Mouse (Mus musculus) c-Kit-positive CD71-negative TER-119-negative erythroid progenitor cells, embryonic 14.5 days (primary cell): ENCODE data around the gene Tcap.
A peak's percentile ranks its signal among the peaks of the same experiment; 100 is the strongest.

Experiments
- DNase-seq: peaks from one replicate; pipeline ENCODE4 v3.0.0-alpha.2; 2013; ENCODE audit warnings: low read depth

Tcap gene

GRCm38 (mm10) chr11:98355732-98356299 lies 27.8 kb upstream of the Tcap start:
- DNase-seq: peak; percentile 80

- no peak for DNase-seq
Measured at GRCm38 (mm10) chr11:98356625-98357394, 26.8 kb upstream of the Tcap start.

DNA sequence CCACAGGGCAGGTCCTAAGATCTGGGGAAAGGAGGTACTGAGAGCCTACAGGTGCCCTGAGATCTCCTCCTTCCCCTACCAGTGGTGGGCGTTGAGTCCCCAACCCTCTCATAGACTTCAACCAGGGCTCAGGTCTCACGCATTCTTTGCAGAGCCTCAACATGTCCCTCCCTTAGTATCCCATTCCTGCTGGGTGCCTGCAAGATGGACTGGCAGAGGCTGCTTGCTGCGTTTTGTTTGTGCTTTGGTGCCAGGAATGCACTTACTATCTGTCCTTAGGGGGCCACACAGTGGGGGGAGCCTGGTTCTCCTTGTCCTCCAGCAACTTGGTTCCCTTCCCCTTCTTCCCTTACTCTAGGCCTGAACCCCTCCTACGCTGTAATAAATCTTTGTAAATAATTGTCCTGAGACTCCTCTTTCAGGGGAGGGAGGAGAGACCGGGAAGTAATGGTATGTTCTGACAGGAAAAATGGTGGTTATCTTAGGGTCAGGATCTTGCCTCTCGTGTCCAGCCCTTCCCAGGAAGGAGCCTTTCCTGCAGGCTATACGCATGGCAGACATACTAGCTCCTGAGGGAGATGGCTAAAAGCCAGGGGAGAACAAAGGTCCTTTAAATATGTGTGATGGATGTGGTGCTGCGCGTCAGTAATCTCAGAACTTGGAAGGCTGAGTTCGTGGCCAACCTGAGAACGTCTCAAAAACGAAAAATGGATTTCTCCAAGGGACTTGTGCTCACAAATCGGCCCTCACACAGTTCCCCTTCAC lies 26.0 kb upstream of the Tcap start:
- no peak for DNase-seq

DNA sequence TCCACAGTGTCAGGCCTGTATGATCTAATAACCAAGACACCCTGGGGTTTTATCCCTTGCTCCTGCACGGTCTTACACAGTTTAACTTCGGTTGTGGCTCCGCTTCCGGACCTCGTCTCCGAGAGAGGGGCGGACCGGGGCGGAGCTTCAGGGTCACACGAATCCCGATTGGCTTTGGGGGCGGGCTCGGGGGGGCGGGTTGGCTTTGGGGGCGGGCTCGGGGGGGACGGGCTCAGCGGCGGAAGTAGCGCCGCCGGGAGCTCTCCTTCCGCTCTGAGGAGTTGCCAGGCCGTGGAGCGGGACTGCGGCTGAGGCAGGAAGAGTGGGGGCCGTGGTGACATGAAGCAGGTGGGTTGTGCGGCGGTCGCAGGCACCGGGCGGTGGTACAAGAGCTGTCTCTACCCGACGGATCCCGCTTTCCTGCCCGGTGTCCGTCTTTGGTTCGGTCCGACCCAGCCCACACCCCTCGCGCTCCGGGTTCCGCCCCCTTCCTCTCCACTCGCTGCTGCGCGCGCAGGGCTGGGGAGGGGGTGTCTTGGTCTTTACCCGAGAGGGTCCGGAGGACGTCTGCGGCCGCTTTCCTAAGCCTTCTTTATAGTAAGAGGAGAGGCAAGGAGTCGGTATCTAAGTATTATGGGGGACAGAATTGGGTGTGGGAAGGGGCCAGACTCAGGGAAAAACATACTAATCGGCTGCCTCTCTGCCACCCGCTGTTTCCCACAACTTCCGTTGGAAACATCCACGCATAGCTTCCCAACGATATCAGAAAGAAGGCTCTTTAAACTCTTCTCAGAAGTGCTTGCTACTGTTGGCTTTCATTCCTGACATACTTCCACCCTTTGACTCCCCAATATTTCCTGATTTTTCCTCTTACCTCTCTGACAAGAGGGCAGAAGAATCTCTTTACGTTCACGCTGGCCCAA lies 25.2 kb upstream of the Tcap start, which contains the start of gene Stard3:
Gene Stard3, plus strand, starts transcription at position 208 of the 923 bp plus-strand sequence.
- DNase-seq: peak; percentile 94

DNA sequence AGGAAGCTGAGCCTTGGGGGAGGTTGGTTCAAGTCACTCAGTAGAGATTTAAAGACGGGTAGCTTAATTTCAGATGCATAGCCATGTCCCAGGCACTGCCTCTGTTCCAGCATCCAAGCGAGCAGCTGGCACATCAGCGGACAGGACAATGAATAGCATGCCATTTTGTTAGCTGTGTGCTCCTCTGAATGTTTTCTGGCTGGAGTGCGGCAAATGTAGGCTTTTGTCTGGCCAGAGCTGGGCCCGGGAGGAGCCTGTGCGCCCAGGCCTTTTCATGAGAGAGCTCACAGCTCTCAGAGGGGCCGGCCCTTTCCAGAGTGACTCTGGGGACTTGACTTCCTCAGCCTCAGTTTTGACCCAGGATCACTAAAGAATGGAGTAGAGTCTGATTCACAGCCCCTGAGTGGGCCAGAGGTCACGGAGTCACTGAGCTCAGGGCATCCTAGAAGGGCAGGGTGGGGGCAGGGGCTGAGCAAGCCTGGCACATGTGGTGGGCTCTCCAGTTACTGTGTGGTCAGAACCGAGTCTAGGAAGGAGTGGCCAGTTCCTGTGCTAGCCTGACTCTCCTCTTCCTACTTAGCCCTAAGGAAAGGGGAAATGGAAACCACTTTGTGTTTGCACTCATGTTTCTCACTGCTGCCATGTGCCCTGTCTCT lies 22.6 kb upstream of the Tcap start:
- DNase-seq: peak; percentile 29

GRCm38 (mm10) chr11:98363817-98364216 lies 19.8 kb upstream of the Tcap start:
- DNase-seq: no peak

DNA sequence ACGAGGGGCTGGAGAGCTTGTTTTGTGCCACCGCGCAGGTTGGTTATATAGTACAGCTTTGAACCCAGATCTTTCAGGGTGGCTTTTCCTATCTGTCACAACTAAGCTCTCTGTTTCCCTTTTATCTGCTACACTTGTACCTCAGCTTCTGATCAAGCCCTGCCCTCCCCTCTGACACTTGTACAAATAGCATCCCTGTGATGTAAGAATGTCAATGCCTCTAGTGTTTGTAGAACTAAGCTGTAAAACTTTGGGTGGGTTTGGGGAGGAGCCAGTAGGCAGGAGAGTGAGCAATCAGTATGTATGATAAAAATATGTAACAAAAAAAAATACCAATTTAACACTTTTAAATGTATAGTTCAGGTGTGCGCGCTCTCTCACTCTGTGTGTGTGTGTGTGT lies 19.2 kb upstream of the Tcap start:
- no peak for DNase-seq

- DNase-seq: no peak
Measured at GRCm38 (mm10) chr11:98366290-98366689, 17.3 kb upstream of the Tcap start.

DNA sequence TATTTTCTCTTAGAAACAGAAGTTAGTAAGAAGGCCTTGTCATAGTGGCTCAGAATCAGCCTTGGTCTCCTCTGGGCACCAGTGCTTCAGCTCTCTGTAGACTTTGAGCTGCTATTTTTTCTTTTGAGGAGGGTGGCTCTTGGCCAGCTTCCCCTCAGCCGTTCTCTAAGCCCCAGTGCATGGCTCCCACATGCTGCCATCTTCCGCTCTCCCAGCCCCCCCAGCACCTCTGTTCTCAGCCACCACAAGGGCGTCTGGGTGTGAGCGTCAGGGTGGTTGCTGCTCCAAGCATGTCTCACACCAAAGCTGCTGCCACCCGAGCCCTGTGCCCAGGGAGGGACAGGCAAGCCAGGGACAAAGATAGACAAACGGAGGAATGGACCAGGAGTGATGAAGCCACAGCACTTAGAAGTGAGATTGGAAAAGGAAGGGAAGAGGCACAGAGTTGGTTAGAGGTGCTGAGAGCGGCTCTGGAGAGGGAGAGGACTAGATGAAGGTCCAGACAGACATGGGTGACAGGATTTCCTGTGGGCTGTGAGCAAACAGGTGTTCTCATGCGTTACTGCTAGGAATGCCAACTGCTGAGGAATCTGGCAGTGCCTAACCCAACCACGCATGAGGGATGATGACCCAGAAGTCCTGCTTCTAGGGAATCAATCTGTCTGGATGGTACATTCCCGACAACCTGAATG lies 16.3 kb upstream of the Tcap start:
- no peak for DNase-seq

DNA sequence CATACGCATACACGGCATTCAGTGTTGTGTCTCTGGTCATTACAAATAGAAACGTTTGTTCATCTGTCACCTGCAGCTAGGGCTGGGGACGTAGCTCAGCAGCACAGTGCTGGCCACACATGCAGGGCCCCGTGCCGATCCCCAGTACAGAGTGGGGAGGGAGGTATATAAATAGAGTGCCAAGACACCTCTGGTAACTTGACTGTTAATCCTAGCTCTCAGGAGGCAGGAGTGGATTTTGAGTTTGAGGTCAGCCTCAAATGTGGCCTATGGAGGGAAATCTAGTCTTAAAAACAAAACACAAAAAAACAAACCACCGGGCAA lies 15.8 kb upstream of the Tcap start:
- no peak for DNase-seq

- no peak for DNase-seq
Measured at GRCm38 (mm10) chr11:98369337-98369736, 14.3 kb upstream of the Tcap start.

DNA sequence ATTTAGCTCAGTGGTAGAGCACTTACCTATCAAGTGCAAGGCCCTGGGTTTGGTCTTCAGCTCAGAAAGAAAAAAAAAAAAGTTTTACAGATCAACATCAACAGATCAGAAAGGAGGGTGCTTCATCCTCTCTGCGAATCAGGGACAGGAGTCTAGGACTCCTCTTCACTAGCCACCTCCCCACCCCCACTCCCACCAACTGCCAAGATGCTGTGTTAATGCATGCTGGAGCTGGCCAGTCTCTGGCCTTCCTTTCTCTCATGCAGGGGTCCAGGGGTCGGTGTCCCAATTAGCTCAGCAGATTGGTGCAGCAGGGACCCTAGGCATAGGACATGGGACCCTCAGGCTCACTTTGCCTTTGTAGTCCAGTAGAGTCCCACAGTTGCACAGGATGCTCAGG lies 13.0 kb upstream of the Tcap start:
- no peak for DNase-seq

DNA sequence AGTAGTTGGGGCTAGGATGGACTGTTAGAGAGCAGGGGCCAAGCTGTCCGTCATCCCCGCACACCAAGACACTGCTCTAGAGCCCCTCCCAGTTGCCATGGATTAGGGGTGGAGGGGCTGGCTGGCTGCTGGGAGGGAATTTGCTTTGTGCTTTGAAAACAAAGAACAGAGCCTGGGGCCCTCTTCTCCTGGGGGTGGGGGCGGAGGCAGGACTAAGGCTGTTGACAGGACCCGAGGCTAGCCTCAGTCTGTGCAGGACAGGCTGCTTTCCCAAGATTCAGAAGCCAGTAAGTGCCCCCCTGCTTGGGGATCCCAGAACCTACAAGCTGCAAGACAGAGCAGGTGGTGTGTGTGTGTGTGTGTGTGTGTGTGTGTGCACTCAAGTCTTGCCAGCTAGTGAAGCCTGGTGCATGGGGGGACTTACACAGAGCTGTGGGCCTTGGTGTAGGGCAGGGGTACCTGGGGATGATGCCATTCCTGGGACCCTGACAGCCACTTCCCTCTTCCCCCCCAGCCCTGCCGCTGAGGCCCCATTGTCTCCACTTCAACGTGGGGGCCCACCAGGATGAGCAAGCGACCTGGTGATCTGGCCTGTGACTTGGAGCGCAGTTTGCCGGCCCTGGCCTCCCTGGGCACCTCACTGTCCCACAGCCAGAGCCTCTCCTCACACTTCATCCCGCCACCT lies 11.9 kb upstream of the Tcap start:
- DNase-seq: no peak

- peak; percentile 70 for DNase-seq
Measured at GRCm38 (mm10) chr11:98372406-98372805, 11.2 kb upstream of the Tcap start.

- DNase-seq: no peak
Measured at GRCm38 (mm10) chr11:98373244-98373643, 10.4 kb upstream of the Tcap start.

DNA sequence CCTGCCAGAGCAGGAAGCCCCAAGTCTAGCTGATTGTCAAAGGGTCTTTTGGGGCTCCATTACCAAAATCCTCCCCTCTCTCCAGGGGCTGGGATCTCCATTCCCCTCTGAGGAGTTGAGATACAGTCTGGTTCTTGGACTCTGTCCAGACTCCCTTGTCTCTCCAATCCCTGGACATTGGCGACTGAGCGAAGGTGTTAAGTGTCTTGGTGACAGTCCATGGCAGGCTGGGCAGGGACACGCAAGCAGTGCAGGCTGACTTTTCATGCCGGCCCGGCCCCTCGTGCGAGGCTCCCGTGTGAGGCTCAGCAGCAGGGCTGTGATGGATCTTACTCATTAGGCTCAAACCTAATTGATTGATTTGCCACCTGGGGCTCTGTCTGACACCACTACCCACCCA lies 9.3 kb upstream of the Tcap start:
- no peak for DNase-seq

GRCm38 (mm10) chr11:98376756-98377155 lies 6.9 kb upstream of the Tcap start:
- DNase-seq: no peak

DNA sequence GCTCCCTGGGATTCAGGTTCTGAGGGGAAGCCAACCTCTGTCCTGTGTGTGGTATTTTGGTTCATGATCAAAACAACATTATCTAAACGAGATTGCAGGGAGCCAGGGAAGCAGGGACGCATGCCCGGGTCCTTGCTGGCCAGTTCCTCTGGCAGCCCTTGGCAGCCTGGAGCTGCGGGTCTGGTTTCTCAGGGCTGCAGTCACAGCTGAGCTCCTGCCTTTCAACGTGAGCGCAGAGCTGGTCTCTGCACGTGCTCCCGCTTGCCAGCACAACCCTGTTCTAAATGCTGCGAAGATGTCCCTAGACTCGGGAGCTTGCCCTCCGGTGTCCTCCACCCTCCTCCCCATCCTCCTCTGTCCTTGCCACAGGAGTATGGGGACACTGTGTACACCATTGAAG lies 5.8 kb upstream of the Tcap start:
- no peak for DNase-seq

DNA sequence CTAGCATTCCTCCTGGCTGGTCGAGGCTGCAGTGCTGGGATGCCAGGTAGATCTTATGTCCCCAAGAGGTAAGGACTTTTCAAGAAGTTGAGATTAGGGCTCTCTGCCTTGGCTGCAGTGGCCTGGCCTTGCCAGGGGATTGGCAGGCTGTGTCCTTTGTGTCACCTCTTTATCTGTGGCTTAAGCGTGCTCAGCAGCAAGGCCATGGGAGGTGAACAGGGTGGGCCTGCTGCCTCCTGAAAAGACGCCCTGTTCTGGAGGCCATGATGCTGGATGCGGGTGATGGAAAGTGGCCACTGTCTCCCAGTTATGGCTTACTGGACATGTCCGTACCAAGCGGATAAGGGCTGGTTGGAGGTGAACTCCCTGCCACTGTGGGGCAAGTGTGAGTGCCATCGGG lies 4.2 kb upstream of the Tcap start:
- no peak for DNase-seq

DNA sequence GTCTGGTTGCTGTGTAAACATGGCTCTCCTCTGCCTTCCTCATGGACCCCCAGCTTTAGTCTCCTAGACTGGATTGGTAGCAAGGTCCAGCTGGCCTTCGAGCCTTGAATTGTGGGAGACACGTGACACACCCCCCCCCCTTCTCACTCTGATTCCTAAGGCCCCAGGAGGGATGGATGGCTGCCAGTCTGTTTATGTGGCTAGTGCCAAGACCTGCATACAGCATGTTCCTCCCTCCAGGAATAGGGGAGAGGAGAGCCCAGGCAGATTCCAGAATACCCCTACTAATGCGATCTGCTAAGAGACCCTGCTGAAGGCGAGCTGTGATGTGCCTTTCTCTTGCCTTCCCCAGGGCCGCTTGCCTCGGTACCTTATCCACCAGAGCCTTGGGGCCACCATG lies 3.5 kb upstream of the Tcap start:
- no peak for DNase-seq
